Mouse (Mus musculus) cortical plate, adult 2 months (tissue): Measurements from ENCODE around the gene Gimap7.
A peak's percentile ranks its signal among the peaks of the same experiment; 100 is the strongest.

Experiments
- CTCF ChIP-seq: fragments of 200-500 bp; IDR thresholded peaks from 2 replicates; pipeline ENCODE4 v1.5.1; 2011; ENCODE audit warnings: mild to moderate bottlenecking, control low read depth, low read length; ENCODE audit not compliant: insufficient read depth; ENCODE audit errors: extremely low read depth
- POLR2A ChIP-seq: fragments of 200-500 bp; IDR thresholded peaks from 2 replicates; pipeline ENCODE4 v1.6.1; 2011; ENCODE audit warnings: mild to moderate bottlenecking, low read length, control low read depth; ENCODE audit not compliant: insufficient read depth; ENCODE audit errors: extremely low read depth

DNA sequence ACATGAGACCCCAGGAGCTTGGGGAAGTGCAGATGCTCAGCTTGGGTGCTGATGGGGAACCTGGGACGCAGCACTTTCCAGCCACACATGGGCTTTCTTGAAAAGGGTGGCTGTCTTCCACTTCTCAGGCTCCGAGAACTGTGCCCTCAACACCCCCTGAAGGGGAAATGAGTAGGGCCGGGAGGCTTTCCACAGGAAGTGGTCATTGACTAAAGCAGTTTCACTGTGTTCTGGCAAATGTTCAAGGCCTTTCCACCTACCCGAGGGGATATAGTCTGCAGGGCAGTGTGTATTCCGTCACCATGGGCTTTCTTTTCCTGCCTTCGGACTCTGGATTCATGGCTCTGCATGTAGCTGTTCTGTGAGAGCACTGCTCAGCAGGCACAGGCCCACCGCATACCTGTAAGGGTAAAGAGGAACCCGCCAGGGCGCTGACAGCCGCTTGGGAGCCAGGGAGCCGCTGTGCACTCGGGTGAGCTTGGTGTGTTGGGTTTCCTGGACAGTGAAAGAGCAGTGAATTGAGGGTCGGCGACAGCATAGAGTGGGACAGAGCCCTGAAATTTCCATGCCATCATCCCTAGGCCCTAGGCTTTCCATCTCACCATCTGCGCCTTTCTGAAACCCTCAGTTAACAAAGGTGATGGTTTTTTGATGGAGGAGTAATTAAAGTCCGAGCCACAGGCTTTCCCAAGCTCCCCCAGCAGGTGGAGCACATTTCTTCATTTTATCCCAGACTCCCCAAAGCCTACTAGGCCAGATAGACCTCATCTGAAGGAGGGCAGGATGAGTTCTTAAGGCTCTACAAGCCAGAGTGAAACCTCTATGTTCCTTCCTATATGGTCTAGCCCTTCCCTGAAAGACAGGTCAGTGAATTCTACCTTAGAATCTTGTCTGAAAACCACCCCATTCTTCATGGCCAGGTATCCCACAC lies 27.8 kb downstream of the Gimap7 start, which contains the start of gene Gimap5:
- no peak for TF ChIP-seq POLR2A
- TF ChIP-seq CTCF, result peak; percentile 57
